Mouse (Mus musculus) lung, postnatal 0 days (tissue): ENCODE measurements around the gene Otoa. TPM values are rescaled to one million over a fixed set of nuclear protein-coding genes. Genes with fewer than 3 reads are reported as not detected.

Experiments
- ATAC-seq: fragments of 200-750 bp; cut with Nextera tagmentation; 2 replicates; pipeline ENCODE4 v1.8.0; 2017; ENCODE audit warnings: moderate library complexity
- DNase-seq: peaks from one replicate; pipeline ENCODE4 v3.0.0-alpha.2; 2016; ENCODE audit warnings: low spot score
- H3K27ac ChIP-seq: fragments of 300-500 bp; sonication (generic); 2 replicates; pipeline ENCODE4 v1.5.1; 2014; ENCODE audit warnings: antibody characterized with exemption, mild to moderate bottlenecking, low read length, mixed read lengths
- H3K27me3 ChIP-seq: fragments of 300-500 bp; sonication (generic); replicated peaks from 2 replicates; pipeline ENCODE4 v1.6.1; 2014; ENCODE audit warnings: low read length, mixed read lengths; ENCODE audit not compliant: insufficient read depth
- H3K36me3 ChIP-seq: fragments of 300-500 bp; sonication (generic); 2 replicates; pipeline ENCODE4 v1.6.1; 2014; ENCODE audit warnings: low read length, mixed read lengths; ENCODE audit not compliant: insufficient read depth
- H3K4me1 ChIP-seq: fragments of 300-500 bp; sonication (generic); 2 replicates; pipeline ENCODE4 v1.6.1; 2014; ENCODE audit warnings: antibody characterized with exemption, low read depth, low read length, mixed read lengths; ENCODE audit not compliant: insufficient read depth
- H3K4me2 ChIP-seq: fragments of 300-500 bp; sonication (generic); replicated peaks from 2 replicates; pipeline ENCODE4 v1.6.1; 2014; ENCODE audit warnings: low read depth, mild to moderate bottlenecking, low read length, moderate library complexity, mixed read lengths
- H3K4me3 ChIP-seq: fragments of 300-500 bp; sonication (generic); 2 replicates; pipeline ENCODE4 v1.5.1; 2014; ENCODE audit warnings: low read depth, low read length
- H3K9ac ChIP-seq: fragments of 300-500 bp; sonication (generic); replicated peaks from 2 replicates; pipeline ENCODE4 v1.6.1; 2014; ENCODE audit warnings: low read depth, mild to moderate bottlenecking
- H3K9me3 ChIP-seq: fragments of 300-500 bp; sonication (generic); 2 replicates; pipeline ENCODE4 v1.6.1; 2016; ENCODE audit warnings: low read length, mixed read lengths
- CTCF ChIP-seq: IDR thresholded peaks from 2 replicates; pipeline ENCODE4 v1.5.1; 2016; ENCODE audit warnings: antibody characterized with exemption, mild to moderate bottlenecking
- EP300 ChIP-seq: IDR thresholded peaks from 2 replicates; pipeline ENCODE4 v1.6.1; 2016; ENCODE audit warnings: antibody characterized with exemption, mild to moderate bottlenecking, control low read depth
- WGBS: fragments of 180-500 bp; shearing (Covaris S2); extraction: QIAGEN DNeasy Blood & Tissue Kit; methylation state at CpG from one replicate; pipeline ENCODE4 v1.1.7; 2014; 5-methylcytosine and 5-hydroxymethylcytosine counted together
- polyA plus RNA-seq: library from polyadenylated mRNA; unstranded; fragments of >200 nt; fragmentation: Nextera tagmentation; extraction: Ambion mirVana; gene quantifications from 2 replicates; pipeline ENCODE4 v1.2.1, GENCODE M21; 2015

Otoa gene
- polyA plus RNA-seq, 1 experiment from 2014 or later = 0.04 TPM

DNA sequence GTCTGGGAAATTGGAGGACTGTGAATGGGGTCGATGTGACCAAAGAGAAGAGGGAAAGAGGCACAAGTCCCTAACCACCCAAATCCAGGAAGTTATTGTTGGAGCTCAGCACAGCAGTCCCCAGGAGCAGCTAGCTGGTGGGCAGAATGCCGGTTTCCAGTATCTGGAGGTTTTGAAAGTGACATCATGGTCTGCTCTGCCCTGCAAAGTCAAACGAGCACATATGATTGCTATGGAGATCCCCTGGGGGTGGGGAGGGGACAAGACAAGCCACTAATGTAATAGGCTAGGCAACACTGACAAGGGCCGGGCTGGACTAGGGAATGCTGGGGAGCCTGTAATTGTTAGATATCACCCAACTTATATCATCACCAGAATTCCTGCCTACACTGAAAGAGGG, 4.0 kb downstream of the Otoa start:
- ATAC-seq = peak; percentile 37; the same call in 1 of the 2 replicates

DNA sequence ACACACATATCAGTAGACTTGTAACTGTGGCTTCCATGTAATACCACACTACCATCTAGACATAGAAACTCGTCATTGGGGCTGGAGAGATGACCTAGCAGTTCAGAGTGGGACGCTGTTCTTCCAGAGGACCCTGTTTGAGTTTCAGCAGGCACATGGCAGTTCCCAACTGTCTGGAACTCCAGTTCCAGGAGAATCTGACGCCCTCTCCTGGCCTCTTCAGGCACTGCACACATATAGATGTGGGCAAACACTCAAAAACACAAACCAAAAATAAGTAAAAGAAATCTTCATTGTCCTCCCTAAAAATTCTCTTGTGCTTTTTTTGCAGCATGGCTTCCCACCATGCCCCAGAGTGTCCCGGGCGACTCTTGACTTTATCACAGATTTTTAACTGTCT, 7.3 kb downstream of the Otoa start:
- DNase-seq = no peak
- Histone ChIP-seq H3K9me3 (no peaks in the 10 kb centered on the region), H3K36me3 (no peaks in the 10 kb centered on the region), H3K4me1 (no peaks in the 10 kb centered on the region), H3K4me2 (no peak overlapping the region), H3K9ac (no peak overlapping the region), H3K27ac (no peak overlapping the region), H3K27me3 (no peaks in the 10 kb centered on the region; the same call in 1 of the 2 replicates), H3K4me3 (no peak overlapping the region)
- no peak for ATAC-seq
- TF ChIP-seq CTCF (peak; percentile 45), EP300 (no peak)
- WGBS = 77% methylated on average over 5 of the region's 5 CpGs

More for the DNA sequence above, 4.0 kb downstream of the Otoa start:
- Histone ChIP-seq H3K4me1 (no peaks in the 10 kb centered on the region), H3K27me3 (no peaks in the 10 kb centered on the region; the same call in 1 of the 2 replicates), H3K9ac (no peak overlapping the region), H3K4me2 (no peak overlapping the region), H3K27ac (no peak overlapping the region), H3K36me3 (no peaks in the 10 kb centered on the region), H3K4me3 (no peak overlapping the region), H3K9me3 (no peaks in the 10 kb centered on the region)
- 15% methylated on average over 4 of the region's 4 CpGs for WGBS
- DNase-seq = no peak
- no peak for TF ChIP-seq CTCF
- no peak for TF ChIP-seq EP300

DNA sequence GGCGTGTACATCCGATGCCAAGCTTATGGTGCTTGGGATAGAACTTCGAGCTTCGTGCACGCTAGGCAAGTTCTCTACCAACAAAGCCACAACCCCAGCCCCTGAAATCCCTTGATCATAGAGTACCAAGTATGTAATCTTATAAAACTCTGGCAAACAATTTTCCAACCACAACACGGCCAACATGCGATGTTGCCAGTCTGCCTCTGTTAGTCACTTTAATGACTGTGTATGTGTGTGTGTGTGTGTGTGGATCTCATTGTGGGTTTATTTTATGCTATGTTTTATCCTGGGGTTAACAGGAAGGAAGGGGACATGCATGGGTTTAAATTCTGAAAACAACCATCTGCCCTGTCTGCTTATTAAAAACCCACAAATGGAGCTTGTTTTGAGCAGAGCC, 9.3 kb downstream of the Otoa start:
- Histone ChIP-seq H3K9me3 (no peaks in the 10 kb centered on the region), H3K27me3 (no peaks in the 10 kb centered on the region; the same call in 1 of the 2 replicates), H3K4me2 (no peak overlapping the region), H3K4me3 (no peak overlapping the region), H3K36me3 (no peaks in the 10 kb centered on the region), H3K27ac (no peak overlapping the region), H3K9ac (no peak overlapping the region), H3K4me1 (no peaks in the 10 kb centered on the region)
- WGBS = 76% methylated on average over 7 of the region's 7 CpGs
- DNase-seq (no peak), ATAC-seq (no peak)
- TF ChIP-seq EP300 (no peak), CTCF (no peak)

DNA sequence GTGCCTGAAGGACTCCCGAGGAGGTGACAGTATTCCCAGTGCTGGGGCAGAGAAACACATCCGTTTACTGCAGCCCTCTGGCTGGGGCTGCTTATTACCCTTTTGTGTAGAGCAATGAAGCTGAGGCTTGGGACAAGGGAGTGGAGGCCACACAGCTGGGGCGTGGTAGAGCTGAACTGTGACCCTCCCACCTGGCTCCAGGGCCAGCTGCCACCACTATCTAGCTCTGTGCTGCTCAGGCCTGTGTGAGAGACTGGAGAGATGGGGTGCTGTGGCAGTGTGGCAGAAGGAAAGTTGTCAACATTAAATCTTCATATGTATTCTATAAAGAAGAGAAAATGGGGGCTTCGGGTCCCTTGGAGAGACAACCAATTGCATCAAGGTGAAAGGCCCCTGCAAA, 11.6 kb downstream of the Otoa start:
- Histone ChIP-seq H3K36me3 (no peaks in the 10 kb centered on the region), H3K9me3 (no peaks in the 10 kb centered on the region), H3K4me1 (no peaks in the 10 kb centered on the region), H3K9ac (no peak overlapping the region), H3K4me3 (no peak overlapping the region), H3K27ac (no peak overlapping the region), H3K27me3 (no peaks in the 10 kb centered on the region; the same call in 1 of the 2 replicates), H3K4me2 (no peak overlapping the region)
- no peak for TF ChIP-seq CTCF
- no peak for TF ChIP-seq EP300
- DNase-seq (no peak), ATAC-seq (no peak)
- 67% methylated on average over 4 of the region's 4 CpGs for WGBS

DNA sequence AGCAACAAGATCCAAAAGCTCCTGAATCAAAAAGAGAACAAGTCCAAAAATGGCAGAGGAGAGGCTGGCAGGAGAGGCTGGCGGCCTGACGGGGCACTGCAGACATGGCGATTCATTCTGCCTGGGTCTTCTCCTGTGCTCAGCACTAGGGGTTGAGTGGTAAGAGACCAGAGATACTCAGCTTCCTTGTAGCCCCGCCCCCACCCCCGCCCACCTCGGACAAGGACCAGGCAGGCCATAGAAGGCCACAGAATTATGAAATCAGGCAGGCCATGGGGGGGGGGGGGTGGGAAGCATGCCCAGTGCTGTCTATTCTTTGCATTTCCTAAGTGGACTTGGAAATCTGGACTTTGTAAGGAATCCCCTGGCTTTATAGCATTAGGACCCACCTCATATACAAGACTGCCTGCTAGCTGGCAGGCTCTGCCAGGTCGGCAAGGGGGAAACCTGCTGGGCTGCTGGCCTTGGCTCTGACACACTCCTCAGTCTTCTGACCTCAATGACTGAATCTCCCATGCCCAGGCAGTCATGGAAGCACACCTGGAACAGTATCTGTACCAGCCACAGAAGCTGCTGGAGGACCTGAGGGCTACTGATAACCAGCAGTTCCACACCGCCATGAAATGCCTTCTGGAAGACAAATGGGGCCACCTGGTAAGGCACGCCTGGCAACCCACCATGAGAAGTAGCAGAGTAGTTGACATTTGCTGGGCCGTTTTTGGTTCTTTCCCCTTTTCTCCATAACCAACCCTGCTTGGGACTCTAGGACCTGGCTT, 17.4 kb downstream of the Otoa start:
- 66% methylated on average over 10 of the region's 10 CpGs for WGBS
- no peak overlapping the region for H3K9ac ChIP-seq

DNA sequence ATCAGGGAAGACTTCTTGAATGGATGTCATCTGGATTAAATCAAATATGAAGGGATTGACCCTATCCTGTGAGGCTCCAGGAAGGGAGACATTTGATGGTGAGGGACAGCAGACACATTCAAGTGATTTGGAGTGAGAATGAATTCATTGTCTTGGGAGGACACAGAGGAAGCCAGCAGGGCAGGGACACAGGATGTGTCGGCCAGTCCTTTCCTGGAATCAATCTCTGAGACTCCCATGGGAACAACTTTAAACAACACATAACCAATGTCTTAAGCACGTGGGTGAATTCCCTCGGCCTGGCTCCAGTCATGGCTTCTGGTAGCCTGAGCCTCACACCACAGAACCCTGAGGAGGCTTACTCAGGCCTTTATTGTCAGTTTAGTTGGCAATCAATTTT, 26.4 kb downstream of the Otoa start:
- Histone ChIP-seq H3K36me3 (no peaks in the 10 kb centered on the region), H3K9ac (no peak overlapping the region), H3K4me1 (no peaks in the 10 kb centered on the region), H3K27me3 (no peaks in the 10 kb centered on the region), H3K4me2 (no peak overlapping the region), H3K4me3 (no peak overlapping the region), H3K27ac (no peak overlapping the region), H3K9me3 (no peaks in the 10 kb centered on the region)
- TF ChIP-seq CTCF = no peak
- peak; percentile 49; the same call in 1 of the 2 replicates for TF ChIP-seq EP300
- peak; percentile 20 for DNase-seq
- ATAC-seq = peak; percentile 71
- WGBS = 57% methylated on average over 3 of the region's 3 CpGs

More for the DNA sequence above, 17.4 kb downstream of the Otoa start:
- ATAC-seq (peak; percentile 30; the same call in 1 of the 2 replicates), DNase-seq (no peak)
- H3K27me3 ChIP-seq = 0 out of 2 replicates have a peak, but pooled peaks cover 2% of the 10 kb centered on the region
- H3K4me2 ChIP-seq = no peak overlapping the region
- H3K27ac ChIP-seq = no peak overlapping the region
- H3K4me3 ChIP-seq = no peak overlapping the region
- H3K4me1 ChIP-seq = no peaks in the 10 kb centered on the region
- TF ChIP-seq CTCF (no peak), EP300 (no peak)
- H3K9me3 ChIP-seq = no peaks in the 10 kb centered on the region
- H3K36me3 ChIP-seq = no peaks in the 10 kb centered on the region
